Mouse (Mus musculus) C2C12 (cell line): Measurements from ENCODE around the gene Tpcn2.

ENCODE experiments used
- CEBPB ChIP-seq: IDR thresholded peaks from one replicate; pipeline ENCODE4 v1.6.1; 2011; ENCODE audit warnings: low read depth, mild to moderate bottlenecking, control low read depth, moderate library complexity
- CTCF ChIP-seq: IDR thresholded peaks from one replicate; pipeline ENCODE4 v1.5.1; 2011; ENCODE audit not compliant: control insufficient read depth, insufficient read depth, insufficient read length
- FOSL1 ChIP-seq: IDR thresholded peaks from one replicate; pipeline ENCODE4 v1.8.0; 2011; ENCODE audit warnings: mild to moderate bottlenecking, low read length; ENCODE audit not compliant: poor library complexity, insufficient read depth, severe bottlenecking
- MAX ChIP-seq: IDR thresholded peaks from one replicate; pipeline ENCODE4 v1.6.1; 2011; ENCODE audit warnings: mild to moderate bottlenecking, control low read depth
- MYOD1 ChIP-seq: IDR thresholded peaks from one replicate; pipeline ENCODE4 v1.6.1; 2011; ENCODE audit warnings: low read depth; ENCODE audit not compliant: control insufficient read depth, insufficient read length
- MYOG ChIP-seq: IDR thresholded peaks from one replicate; pipeline ENCODE4 v1.6.1; 2011; ENCODE audit not compliant: control insufficient read depth, insufficient read length; ENCODE audit errors: extremely low read depth
- USF1 ChIP-seq: IDR thresholded peaks from one replicate; pipeline ENCODE4 v1.6.1; 2011; ENCODE audit warnings: low read depth, mild to moderate bottlenecking, control low read depth, moderate library complexity

GRCm38 (mm10) chr7:145151845-145152244 lies 132.0 kb downstream of the Tpcn2 start:
- TF ChIP-seq CTCF = no peak
- no peak for TF ChIP-seq MAX
- no peak for TF ChIP-seq USF1
- no peak for TF ChIP-seq CEBPB
- no peak for TF ChIP-seq MYOG
- no peak for TF ChIP-seq FOSL1
- no peak for TF ChIP-seq MYOD1
